Mouse (Mus musculus) adrenal gland, postnatal 10 days (tissue): ENCODE measurements around the gene Nipa2. TPM values are rescaled to one million over a fixed set of nuclear protein-coding genes. Genes with fewer than 3 reads are reported as not detected.
"Not testable (repeated sequence)": the region's sequence is repeated elsewhere in the genome, so short reads cannot be mapped to it uniquely, and the experiment has no call there.

Source experiments
- DNase-seq: peaks from one replicate; pipeline ENCODE4 v3.0.0; 2021; ENCODE audit warnings: mixed read lengths
- total RNA-seq, 2 experiments: library from RNA; stranded (reverse); gene quantifications; 2 replicates each; pipeline ENCODE4 v1.2.3; 2021

The Nipa2 gene
- total RNA-seq, 2 experiments from 2014 or later = 48.1 to 49.8 TPM

DNA sequence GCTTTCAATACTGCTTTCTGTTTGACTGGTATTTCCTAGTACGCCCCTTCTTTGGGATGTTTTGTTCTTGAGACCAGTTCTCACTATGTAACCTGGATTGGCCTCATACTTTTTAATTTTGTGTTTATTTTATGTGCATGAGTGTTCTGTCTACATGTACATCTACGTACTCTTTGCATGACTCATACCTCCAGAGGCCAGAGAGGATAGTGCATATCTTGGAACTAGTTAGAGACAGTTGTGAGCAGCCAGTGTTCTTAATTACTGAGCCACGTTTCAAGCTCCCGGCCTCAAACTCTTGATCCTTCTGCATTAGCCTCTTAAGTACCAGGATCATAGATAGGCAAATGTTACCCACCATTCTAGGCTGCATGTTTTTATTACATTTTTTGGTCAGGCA lies 23.9 kb downstream of the Nipa2 start:
- no peak for DNase-seq

DNA sequence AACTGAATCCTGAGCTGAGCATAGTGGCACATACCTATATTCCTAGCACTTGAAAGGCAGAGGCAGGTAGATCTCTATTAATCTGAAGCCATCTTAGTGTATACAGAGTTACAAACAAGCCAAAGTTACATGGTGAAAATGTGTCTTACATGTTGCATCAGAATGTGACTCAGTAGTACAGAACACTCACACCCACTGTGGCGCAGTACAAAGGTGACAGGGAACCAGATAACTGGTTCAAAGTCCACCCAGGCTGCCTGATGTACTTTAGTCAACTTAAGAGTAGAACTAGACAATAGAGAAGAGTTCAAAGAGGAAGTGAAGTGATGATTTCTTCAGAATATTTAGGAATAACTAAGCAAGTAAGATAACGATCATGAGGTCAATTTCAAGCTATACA lies 27.3 kb downstream of the Nipa2 start:
- no peak for DNase-seq

DNA sequence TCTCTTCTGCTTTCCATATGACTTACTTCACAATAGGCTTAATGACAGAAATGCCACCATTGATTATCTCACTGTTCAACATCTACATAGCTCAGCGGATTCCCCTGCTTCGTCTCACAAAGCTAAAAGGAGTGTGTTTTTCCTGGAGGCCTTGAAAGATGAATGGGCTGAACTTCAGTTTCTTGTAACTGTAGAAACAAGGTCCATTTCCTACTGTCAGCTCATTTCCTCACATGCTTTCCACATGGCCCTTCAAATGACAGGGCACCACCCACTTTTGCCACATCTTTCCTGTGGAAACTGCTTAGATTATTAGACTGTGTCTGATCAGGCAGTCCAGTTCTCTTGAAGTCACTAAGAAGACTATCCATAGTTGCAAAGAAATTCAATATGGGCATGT lies 33.6 kb downstream of the Nipa2 start:
- DNase-seq = no peak

DNA sequence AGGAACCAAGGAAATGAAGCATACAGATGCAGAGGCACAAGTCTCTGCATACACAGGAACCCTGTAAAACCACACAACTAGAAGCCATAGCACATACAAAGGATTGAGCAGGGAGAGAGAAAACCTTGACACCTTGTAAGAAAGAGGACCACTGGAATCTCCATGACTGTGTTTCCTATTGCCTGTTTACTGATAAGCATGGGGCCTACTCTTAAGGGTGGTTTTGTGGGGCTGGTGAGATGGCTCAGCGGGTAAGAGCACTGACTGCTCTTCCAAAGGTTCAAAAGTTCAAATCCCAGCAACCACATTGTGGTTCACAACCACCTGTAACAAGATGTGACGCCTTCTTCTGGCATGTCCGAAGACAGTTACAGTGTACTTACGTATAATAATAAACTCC lies 35.0 kb downstream of the Nipa2 start:
- no peak for DNase-seq

DNA sequence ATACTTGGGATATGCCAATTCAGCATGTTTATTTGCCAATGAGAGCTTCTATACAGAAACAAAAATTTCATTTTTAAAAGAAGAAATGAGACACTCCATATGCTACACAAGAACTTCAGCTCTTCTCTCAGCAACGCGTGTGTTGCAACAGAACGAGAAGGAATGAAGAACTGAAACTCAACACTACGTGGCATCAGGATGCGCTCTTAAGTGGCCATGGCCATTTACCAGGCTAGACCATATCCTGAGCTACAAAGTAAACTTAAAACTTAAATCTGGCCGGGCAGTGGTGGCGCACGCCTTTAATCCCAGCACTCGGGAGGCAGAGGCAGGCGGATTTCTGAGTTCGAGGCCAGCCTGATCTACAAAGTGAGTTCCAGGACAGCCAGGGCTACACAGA lies 43.9 kb downstream of the Nipa2 start:
- DNase-seq = not testable (repeated sequence)

DNA sequence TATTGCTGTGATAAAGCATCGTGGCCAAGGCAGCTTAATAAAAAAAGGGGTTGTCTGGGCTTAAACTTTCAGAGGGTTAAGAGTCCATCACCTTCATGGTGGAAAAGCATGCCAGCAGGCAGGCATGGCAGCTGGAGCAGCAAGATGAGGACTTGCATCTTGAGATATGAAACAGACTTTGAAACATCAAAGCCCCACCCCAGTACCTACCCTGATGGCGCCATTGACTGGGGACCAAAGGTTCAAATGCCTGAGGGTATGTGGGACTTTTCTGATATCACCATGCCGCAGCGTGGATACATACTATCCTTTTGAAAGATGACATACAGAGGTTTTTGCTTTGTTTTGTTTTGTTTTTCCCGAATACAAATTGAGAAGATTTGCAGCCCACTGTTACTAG lies 50.2 kb downstream of the Nipa2 start:
- DNase-seq = no peak

DNA sequence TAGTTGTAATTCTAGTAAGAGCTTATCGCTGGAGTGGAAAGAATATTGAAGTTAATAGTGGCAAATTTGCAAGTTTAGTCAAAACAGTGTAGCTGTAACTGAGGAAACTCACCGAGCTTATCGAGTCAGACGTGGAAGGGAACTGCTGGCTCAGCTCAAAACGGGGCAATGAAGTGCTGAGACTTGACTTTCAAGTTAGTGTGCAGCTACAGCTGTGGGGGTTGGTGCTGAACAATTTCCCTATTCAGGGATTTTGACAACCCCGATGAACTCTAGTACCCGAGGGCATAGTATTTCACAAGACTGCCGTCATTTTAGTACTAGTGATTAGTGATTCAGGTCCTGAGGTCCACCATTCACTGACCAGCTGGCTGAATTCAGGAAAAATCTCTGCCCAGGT lies 50.9 kb downstream of the Nipa2 start:
- no peak for DNase-seq

DNA sequence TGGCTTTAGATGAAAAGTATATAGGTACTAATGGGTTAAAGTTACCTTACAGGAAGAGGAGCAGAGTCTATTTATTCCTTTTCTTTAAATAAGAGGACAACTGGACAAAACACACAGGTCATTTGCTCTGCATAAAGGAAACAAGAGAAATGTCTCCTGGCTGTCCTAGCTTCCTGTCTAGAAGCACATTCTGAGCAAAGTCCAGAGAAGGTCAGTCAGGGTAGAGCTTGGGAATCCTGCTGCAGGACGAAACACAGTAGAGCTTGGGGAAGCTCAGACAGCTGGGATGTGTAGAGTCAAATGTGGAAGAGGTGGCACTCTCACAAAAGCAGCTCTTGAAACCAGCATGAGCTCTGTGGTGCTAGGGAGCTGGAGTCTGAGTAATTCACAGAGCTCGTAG lies 51.9 kb downstream of the Nipa2 start:
- DNase-seq = no peak

DNA sequence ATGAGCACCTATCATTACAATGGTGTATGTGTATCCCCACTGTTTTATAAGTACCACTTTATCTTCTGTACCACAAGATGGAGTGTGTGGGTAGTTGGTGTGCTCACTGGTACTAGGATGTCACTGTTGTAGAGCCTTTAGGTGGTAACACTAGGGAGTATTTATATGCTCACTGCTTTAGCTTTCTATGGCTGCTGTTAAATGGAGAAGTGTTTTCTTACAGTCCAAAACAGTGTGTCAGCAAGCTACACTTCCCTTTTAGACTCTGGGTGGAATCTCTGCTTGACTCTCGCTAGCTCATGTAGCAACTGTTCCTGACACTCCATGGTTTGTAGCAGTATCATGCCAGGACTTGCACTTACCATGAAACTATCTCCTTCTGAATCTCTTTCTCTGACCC lies 52.8 kb downstream of the Nipa2 start:
- DNase-seq = no peak

DNA sequence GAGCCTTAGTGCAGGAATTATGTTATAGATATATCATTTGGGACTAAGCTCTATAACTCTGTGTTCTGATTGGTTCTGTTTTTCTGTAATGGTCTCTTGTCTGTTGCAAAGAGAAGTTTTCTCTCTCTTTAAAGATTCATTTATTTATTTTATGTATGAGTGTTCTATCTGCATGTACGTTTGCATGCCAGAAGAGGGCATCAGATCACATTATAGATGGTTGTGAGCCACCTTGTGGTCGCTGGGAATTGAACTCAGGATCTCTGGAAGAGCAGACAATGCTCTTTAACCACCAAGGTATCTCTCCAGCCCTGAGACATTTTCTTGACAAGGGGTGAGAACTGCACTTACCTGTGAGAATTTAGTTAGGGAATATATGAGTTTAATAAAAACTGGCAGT lies 56.8 kb downstream of the Nipa2 start:
- DNase-seq = no peak

DNA sequence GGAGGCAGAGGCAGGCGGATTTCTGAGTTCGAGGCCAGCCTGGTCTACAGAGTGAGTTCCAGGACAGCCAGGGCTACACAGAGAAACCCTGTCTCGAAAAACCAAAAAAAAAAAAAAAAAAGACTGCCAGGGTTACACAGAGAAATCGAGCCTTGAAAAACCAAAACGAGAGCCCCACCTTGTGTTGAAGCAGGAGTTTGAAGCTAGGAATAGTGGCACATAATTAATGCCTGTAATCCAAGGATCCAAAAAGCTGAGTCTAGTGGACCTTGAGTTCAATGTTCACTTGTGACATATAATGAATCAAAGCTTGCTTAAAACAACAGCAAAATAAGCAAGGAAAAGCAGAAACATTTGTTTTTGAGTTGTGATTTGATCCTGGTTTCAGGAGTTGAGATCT lies 58.5 kb downstream of the Nipa2 start:
- DNase-seq = no peak

DNA sequence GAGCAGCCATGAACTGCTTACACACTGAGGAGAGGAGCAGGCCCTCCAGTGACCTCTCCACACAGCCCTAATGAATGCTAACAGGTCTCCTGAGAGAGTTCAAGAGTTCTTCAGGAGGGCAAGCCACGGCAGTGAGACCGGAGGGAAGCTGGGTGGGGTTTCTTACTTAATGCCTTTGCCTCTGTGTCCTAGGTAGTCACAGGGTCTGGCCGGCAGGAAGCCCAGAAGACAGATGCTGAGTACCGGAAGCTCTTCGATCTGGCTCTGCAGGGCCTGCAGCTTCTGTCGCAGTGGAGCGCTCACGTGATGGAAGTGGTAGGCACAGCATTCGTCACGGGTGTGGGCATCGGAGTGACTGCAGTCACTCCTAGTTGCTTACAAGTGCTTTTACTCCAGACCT lies 70.5 kb downstream of the Nipa2 start:
- no peak for DNase-seq

DNA sequence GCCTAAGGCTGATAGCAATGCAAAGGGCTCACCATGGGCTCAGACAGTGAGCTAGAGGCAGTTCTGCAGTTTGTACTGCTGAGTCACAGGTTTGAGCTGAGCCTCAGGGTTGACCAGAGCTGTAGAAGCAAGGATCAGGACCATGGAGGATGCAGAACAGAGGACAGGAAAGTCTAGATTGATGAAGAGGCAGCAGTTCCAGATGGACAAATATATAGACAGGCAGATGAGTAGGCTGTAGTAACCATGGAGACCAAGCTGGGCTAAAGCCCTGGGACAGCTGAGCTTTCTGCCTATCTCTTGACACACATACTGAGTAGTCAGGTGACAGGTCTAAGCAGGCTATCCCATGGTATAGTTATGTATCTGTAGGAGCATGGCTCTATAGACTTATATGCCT lies 71.5 kb downstream of the Nipa2 start:
- DNase-seq = no peak

DNA sequence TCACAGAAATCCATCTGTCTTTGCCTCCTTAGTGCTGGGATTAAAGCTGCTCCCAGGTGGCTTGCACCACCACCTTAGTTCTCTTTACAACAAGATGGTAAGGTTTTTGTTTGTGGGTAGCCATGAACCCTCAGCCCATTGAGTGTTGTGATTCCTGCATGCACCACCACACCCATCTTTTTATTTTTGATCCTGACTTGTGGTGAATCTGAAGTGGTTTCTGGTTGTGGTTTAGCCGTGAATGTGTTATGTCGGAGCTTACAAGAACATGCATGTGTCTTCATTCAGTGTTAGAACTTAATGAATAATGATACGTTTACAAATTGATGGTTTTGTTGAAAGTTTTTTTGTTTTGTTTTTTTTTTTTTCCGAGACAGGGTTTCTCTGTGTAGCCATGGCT lies 72.3 kb downstream of the Nipa2 start:
- DNase-seq = no peak

DNA sequence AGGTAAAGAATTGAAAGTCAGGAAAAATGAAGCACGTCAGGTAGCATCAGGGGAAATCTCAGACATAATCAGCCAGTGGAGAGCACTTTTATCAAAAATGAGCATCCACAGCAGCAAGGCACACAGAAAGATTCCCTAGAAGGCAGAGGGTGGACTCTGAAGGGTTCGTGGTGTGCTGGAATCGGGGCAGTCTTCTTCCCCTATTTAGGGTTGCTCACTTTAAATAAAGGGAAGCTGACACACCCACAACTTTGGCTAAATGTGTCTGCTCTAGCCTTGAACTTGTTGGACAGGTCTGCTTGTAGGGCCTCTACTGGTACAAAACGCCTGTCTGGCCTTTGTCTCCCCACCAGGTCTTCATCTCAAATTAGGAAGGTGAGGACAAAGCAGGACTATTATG lies 73.7 kb downstream of the Nipa2 start:
- no peak for DNase-seq

Other genes starting within 250 kb of the Nipa2 start
- gene Siglech, start 194.3 kb downstream of the Nipa2 start, total RNA-seq = 1 to 10 TPM in 1 of 2 experiments, under 1 TPM in 1; 0.93 to 1.5 TPM
- gene Tubgcp5, start 168.3 kb downstream of the Nipa2 start, total RNA-seq = 10 to 100 TPM; 20.2 to 24.5 TPM
- 10 to 100 TPM; 64.4 to 72.4 TPM for gene Cyfip1, start 120.7 kb downstream of the Nipa2 start, total RNA-seq
- 1 to 10 TPM; 6.7 to 6.8 TPM for gene Nipa1, start 57.5 kb upstream of the Nipa2 start, total RNA-seq
- 10 to 100 TPM; 39.4 to 54.3 TPM for gene Herc2, start 87.7 kb upstream of the Nipa2 start, total RNA-seq